Mouse (Mus musculus) adrenal gland, adult 8-10 months (tissue): ENCODE measurements at regions not wholly inside any gene's neighbourhood (a gene's known extent, or its start where the extent isn't known, plus 50 kb on each side); places are given as distances from the start of the nearest gene placed in this dataset.

Experiments
- DNase-seq: peaks from one replicate; pipeline ENCODE4 v3.0.0; 2022

DNA sequence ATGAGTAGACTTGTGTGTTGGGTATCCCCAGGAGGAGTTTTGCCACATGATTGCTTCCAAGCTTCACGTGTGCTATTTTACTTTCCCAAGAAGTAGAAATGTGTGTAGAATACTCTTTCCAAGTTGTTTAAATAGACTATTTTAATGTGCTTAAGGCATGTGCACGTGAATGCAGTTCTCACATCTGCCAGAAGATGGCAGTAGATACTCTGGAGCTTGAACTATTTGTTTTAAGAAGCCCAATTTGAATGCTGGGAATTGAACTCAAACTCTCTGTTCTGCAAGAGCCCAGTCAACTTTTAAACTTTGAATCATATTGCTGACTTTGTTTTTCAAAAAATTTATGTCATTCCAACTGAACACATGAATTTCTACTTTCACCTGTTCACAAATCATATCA is 431.3 kb upstream of the Reg3g start:
- DNase-seq: no peak

DNA sequence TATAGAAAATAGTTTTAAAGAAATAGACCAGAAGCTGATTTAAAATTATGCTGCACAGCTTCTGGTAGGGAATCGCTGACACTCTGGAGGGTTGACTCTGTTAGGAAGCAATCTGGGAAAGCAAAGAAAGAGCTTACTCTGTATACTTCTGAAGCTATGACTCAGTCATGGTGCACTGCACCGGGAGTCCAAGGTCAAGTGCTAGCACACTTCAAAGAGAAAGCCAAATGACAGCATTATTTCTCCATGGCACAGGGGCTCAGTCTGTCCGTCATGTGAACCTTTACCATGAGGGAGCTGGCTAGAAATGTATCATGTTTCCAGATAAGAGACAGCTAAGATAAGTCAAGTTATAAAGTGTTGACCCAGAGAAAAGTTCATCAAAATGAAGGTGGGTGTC is 424.1 kb upstream of the Reg3g start:
- peak; percentile 70 for DNase-seq

DNA sequence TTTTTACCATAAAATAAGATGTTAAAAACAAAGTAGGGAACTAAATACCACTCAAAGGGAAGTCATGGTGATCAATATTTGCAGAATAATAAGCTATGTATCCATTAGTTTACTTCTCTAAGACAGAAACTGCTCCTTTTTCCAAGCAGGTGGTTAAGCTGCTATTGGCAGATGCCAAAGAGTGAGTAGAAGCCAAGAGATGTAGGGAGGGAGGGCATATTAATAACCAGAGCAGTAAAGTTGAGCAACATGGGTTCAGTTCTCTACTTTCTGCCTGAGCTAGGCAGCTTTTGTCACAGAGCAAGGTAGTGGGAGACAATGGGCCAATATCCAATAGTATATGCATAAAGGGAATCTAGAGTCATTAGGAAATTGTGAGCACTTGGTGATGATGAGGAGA is 394.4 kb upstream of the Reg3g start:
- DNase-seq: no peak

DNA sequence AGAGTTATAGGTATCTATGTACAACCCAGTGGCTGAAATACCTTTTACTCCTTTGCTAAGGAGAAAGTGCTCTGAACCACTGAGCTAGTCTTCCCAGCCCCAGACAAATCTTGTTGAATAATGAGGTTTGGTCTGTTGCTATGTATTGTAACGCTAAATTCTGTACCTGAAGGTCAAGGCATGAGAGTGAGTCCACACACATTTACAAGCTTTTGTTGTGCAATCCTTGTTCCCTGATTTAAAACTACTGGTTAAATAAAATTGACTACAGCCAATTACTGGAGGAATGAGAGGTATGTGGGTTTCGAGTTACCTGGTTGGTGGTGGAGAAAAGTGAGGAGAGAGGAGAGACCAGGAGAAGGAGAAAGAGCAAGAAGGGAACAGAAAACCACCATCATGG is 372.6 kb upstream of the Reg3g start:
- no peak for DNase-seq

DNA sequence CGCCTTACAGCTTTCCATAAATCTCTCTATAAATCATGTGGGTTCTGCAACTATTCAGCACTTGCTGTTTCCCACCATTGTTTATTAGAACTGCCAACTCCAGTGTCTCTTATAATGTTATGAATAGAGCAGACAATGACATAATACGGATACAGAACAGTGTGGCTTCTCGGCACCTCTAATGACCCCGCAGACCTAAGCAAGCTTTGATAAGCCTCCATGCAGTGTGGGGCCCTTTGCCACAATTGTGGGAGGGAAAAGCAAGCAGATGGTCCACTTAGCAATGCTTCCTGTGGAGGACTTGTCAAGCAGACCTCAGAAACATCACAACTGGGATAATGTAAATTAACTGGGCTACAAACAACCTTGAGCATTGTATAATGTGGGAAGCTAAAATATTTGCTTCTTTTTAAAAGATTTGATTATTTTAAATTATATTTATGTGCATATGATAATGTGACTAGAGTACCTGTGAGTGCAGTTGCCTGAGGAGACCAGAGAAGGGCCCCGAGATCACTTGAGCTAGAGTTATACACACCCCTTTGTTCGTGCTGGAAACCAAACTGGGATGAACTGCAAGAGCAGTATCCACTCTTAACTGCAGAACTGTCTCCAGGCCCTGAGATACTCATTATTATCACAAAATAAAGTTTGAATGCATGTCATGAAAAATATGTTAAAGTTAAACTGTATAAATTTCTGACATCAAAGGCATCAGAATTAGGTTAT is 357.4 kb upstream of the Reg3g start:
- no peak for DNase-seq

DNA sequence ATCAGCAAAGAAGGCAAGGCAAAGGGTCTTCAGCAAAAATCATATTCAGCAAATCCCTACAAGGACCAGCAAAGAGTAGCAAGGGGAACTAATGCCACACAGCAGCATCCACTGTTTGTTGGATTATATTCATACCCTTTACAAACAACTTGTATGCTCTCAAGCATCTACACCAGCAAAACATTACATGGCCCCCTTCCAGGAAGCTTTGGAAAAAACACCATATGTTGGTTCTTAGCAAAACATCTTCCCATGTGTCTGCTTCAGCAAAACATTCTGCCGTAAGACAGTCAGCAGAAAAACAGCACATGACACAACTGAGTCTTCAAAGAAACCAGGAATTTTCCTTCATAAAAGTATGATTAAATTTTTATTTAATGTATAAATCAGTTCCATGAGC is 352.6 kb upstream of the Reg3g start:
- no peak for DNase-seq

DNA sequence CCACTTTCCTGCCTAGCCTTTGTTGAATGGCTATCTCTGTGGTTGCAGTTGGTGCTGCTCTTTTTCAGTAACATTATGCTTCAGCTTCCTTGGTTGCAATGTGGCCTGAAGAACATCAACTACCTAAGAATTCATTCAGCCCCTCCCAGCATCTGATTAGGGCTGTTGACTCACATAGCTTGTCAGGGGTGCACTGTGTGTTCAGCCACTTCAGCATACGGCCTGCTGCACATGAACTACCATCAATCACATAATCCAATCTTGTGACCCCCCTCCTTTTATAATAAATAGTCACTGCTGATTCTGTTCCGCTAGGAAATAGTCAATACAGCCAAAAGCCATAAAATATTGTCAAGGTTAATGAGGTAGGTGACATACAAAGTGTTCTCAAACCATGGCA is 328.3 kb upstream of the Reg3g start:
- DNase-seq: no peak

DNA sequence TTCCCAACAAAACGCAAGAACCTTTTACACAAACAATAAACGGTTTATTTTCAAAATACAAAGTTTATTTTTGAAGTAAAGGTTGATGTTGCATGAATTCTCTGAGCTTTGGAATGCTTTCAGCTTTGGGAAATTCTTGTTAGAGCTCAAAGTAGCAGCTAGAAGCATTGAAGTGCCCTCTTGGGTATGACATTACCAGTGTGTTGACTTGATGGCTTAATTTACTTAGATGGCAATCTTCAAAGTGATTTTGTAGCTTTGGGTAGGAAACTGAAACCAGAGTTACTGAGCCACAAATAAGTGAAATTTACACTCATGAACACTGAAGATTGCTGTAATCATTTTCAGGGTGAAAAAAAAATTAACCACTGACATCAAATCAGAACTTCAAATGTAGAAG is 320.3 kb upstream of the Reg3g start:
- DNase-seq: no peak

DNA sequence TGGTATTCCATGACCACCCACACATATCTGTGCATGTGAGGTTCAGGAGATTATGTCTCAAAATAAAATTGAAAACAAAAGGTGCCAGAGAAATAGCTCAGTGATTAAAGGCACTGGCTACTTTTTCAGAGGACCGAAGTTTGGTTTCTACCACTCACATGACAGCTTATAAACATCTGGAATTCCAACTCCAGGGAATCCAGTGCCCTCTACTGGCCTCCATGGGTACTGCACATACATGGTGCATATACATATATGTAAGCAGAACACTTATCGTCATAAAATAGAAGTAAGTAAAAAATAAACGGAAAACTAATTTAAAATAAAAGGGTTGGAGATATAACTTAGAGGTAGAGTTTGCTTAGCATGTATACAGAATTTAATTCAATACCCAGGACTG is 288.9 kb upstream of the Reg3g start:
- DNase-seq: no peak
